Mouse (Mus musculus) cerebellum, postnatal 14 days (tissue): Measurements from ENCODE around the gene Prss34.
A peak's percentile ranks its signal among the peaks of the same experiment; 100 is the strongest.

Source experiments
- DNase-seq, 2 experiments: peaks; one replicate each; pipeline ENCODE4 v3.0.0; 2021; ENCODE audit warnings: mixed read lengths in 2 of 2

Gene Prss34

GRCm38 (mm10) chr17:25298094-25298493, at the start of gene Prss34:
Gene Prss34 (plus strand): TSS chr17:25298394.
- no peak for DNase-seq

- peak; percentile 85 to 90 for DNase-seq
These were observed 47.9 kb upstream of the Prss34 start for GRCm38 (mm10) chr17:25250181-25250835.

GRCm38 (mm10) chr17:25252643-25253042, 45.6 kb upstream of the Prss34 start:
- DNase-seq, result no peak

- peak in 1 of 2 experiments; percentile 33 for DNase-seq
These were observed 44.4 kb upstream of the Prss34 start for GRCm38 (mm10) chr17:25253760-25254159.

GRCm38 (mm10) chr17:25255110-25255509, 43.1 kb upstream of the Prss34 start:
- DNase-seq, result no peak

- DNase-seq, result peak in 1 of 2 experiments; percentile 23
These were observed 41.9 kb upstream of the Prss34 start, which contains the start of gene Baiap3 for GRCm38 (mm10) chr17:25256140-25256754. Gene Baiap3 (minus strand): TSS chr17:25256364.

- no peak for DNase-seq
These were observed 40.4 kb upstream of the Prss34 start for GRCm38 (mm10) chr17:25257804-25258261.

- DNase-seq, result peak in 1 of 2 experiments; percentile 39
These were observed 33.7 kb upstream of the Prss34 start for GRCm38 (mm10) chr17:25264453-25264852.

GRCm38 (mm10) chr17:25270795-25271335, 27.3 kb upstream of the Prss34 start:
- DNase-seq, result no peak

GRCm38 (mm10) chr17:25272326-25272725, 25.9 kb upstream of the Prss34 start:
- DNase-seq, result peak in 1 of 2 experiments; percentile 24

GRCm38 (mm10) chr17:25272951-25273705, 25.1 kb upstream of the Prss34 start:
- peak; percentile 88 to 94 for DNase-seq

- peak; percentile 95 to 99 for DNase-seq
These were observed 24.3 kb upstream of the Prss34 start for GRCm38 (mm10) chr17:25273706-25274501.

- peak; percentile 67 to 74 for DNase-seq
These were observed 23.4 kb upstream of the Prss34 start, which contains the start of gene Ube2i for GRCm38 (mm10) chr17:25274571-25275346. Gene Ube2i (minus strand): TSS chr17:25274622.

- DNase-seq, result no peak
These were observed 22.4 kb upstream of the Prss34 start for GRCm38 (mm10) chr17:25275833-25276232.

GRCm38 (mm10) chr17:25282133-25282532, 16.1 kb upstream of the Prss34 start:
- DNase-seq, result peak; percentile 33 to 52

GRCm38 (mm10) chr17:25285033-25285432, 13.2 kb upstream of the Prss34 start:
- peak; percentile 93 to 95 for DNase-seq

- peak; percentile 65 to 74 for DNase-seq
These were observed 9.4 kb upstream of the Prss34 start for GRCm38 (mm10) chr17:25288842-25289241.

GRCm38 (mm10) chr17:25290411-25290810, 7.8 kb upstream of the Prss34 start:
- DNase-seq, result no peak

- no peak for DNase-seq
These were observed 4.7 kb upstream of the Prss34 start for GRCm38 (mm10) chr17:25293495-25293894.

GRCm38 (mm10) chr17:25294111-25294510, 4.1 kb upstream of the Prss34 start:
- DNase-seq, result no peak

- DNase-seq, result no peak
These were observed 10.2 kb downstream of the Prss34 start, which contains the start of gene Prss28 for GRCm38 (mm10) chr17:25308346-25308745. Gene Prss28 (plus strand): TSS chr17:25308646.
